Mouse (Mus musculus) embryonic fibroblast, embryonic 13.5 days (primary cell): Measurements from ENCODE around the gene Ift172.

Experiments used
- CTCF ChIP-seq: IDR thresholded peaks from 2 replicates; pipeline ENCODE4 v1.5.1; 2011; ENCODE audit warnings: mild to moderate bottlenecking, control low read depth, low read length, moderate library complexity, borderline replicate concordance; ENCODE audit not compliant: insufficient read depth
- POLR2A ChIP-seq: IDR thresholded peaks from 2 replicates; pipeline ENCODE4 v1.6.1; 2011; ENCODE audit warnings: low read depth, mild to moderate bottlenecking, control low read depth, low read length, moderate library complexity

GRCm38 (mm10) chr5:31241522-31242034, 49.3 kb downstream of the Ift172 start:
- TF ChIP-seq CTCF (no peak), POLR2A (no peak; the same call in 1 of the 2 replicates)
